Mouse (Mus musculus): ENCODE measurements around the gene Anxa8.

Anxa8 gene

DNA sequence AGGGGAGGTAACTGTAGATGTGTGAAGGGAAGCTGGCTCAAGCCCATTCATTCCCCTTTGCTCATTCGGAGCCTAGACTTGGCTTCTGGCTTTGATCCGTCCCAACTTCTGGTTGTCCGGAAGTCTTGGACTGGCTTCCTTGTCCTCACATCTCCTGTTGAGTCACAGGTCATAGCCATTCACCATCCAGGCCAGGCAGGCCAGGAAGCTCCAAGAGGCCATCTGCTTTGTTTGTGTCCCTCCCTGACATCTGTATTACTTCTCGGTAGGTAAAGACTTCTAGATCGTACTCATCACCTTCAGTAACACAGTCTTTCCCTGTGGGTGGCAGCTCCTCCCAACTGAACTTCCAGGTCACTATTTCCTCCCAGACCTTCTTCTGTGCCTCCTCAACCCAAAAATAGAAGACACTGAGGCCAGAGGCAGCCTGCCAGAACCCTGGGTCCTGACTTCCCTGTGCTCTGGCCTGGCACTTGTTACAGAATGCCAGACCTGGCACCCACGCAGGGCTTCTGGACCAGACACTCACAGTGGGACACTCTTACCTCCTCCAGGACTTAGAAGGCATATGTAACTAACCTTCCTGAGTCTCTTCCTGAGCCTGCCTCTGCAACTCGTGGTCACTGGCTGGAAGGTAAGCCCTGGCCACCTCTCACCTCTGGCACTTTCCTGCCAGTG lies 33.4 kb downstream of the Anxa8 start:
- no peak for DNase-seq (ENCODE audit: low spot score in 2 of 2)

DNA sequence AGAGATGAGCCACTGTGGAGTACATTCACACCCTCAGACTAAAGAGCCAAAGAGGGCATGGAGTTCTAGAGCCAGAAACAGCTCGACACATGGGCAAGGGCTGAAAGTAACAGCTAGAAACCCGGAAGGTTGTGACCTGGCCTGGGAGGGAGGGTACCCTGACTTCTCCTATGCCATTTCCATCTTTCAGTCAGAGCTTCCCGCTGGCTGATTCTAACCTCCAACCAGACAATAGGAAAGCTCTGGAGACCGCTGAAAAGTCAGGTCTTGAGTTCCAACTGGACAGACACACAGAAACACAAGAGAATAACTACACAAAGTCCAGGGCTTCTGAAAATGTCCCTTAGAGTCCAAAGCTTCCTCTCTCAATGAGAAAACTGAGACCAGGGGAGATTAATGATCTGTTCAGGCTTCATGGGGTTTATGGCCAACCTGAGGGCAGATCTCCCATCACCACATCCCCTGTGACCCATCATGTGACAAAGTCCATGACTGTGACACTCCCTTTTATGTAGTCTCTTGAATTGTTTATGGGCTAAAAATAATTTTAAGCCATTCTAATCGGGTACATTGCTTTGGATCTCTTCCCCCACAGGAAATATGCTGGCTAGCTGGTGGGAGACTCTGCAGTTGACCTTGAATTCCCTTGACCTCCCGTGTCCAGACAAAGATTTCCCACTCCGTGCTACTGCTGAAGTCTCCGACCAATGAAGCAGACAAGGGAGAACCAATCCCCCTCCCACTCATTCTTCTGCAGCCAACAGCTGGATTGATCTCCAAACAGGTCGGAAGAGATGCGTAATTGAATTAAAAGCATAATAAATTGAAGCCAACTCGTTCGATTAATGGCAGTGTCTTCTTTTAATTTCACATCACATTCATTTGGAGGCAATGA lies 34.5 kb downstream of the Anxa8 start:
- DNase-seq (ENCODE audit: low spot score in 2 of 2): no peak

DNA sequence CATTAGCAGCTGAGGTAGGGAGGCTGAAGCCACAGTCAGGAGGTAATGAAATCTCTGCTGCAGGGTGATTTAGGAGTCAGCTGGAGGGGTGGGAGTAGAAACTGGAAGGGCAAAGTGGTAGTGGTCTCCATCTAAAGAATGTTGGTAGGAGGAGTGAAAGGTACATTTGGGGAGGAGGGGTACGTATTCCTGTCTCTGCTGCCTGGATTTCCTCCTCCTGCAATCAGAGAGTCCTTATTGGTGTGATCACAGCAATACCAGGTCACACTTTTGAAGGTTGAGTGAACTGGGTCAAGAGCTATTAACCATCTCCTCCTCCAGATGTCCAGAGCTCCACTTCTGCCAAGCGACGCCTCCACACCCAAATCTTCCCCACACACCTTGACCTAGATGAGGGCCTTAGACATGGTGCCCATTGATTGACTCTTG lies 35.2 kb downstream of the Anxa8 start:
- DNase-seq (ENCODE audit: low spot score in 2 of 2): no peak

- DNase-seq (ENCODE audit: low spot score in 2 of 2): no peak
Measured at GRCm38 (mm10) chr14:34121691-34122090, 35.9 kb downstream of the Anxa8 start.

DNA sequence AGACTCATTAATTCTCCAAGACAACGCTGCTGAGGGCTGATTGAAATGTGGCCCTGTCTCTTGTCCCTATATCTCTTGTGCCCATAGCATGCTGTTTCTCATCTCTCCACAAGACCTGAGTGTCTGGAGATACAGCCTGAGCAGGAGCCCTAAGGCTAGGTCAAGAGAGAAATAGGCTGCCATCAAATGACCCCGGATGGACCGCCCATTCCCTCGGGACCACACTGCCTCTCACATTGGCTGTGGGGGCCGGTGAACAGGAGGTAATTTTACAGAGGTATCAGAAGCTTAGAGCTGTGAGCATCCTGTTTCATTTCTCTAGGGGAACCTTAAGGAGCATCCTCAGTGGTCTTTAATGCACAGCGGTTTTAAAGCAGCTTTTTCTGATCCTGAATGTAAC lies 45.4 kb downstream of the Anxa8 start:
- DNase-seq (ENCODE audit: low spot score in 2 of 2): no peak

DNA sequence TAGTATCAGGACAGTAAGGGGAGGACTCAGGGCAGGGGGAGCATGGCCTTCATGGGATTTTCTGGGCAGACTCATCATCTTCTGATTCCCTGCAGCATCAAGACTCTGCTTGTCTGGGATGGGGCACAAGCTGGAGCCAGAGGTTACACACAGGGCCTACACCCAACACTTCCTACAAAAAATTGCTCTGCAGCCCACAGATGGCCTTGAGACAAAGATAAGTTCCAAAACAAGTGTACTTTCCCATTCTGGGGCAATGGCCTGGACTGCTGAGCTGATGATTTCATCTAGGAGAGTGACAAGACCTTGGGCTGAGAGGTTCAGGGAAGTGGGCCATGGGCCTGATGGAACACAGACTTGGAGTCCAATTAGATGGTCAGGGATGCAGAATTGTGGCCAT lies 49.6 kb downstream of the Anxa8 start:
- no peak for DNase-seq (ENCODE audit: low spot score in 2 of 2)

- no peak for DNase-seq (ENCODE audit: low spot score in 2 of 2)
Measured at GRCm38 (mm10) chr14:34139671-34140664, 54.2 kb downstream of the Anxa8 start.

- DNase-seq (ENCODE audit: low spot score in 2 of 2): no peak
Measured at GRCm38 (mm10) chr14:34142316-34142715, 56.5 kb downstream of the Anxa8 start.

- DNase-seq (ENCODE audit: low spot score in 2 of 2): no peak
Measured at GRCm38 (mm10) chr14:34142915-34143314, 57.1 kb downstream of the Anxa8 start.
